In genomic region chr8:127498997-127499719, GRCm38 (mm10) we compare ENCODE assay signal across 10 mouse cellular contexts.
DNase-seq lines count a peak whose midpoint lies in the region; ATAC-seq and TF ChIP-seq lines count a peak whose summit lies in the region.
"Had no signal": no experiment of that assay in that cellular context is flagged by ENCODE, and none has a peak within 500 bp of the region (broad histone marks: within the 10 kb centered on the region; RNA-seq: fewer than 3 reads in every experiment).

No protein-coding gene starts in this region.

- ATAC-seq in hindbrain, embryonic 11.5 days (ENCODE audit: low FRiP score): peak; percentile 58
- no peak for ATAC-seq in inflammation-experienced regulatory T-cells, adult 6 months
- ATAC-seq: Patski had no signal

- intact Hi-C loops in gastrocnemius, adult 2 months (cut with DNase I): no loop called here

- no peaks in the 10 kb centered on the region for H3K36me3 ChIP-seq in hindbrain, embryonic 11.5 days (ENCODE audit: control insufficient read depth, insufficient read depth, low read length)
- H3K36me3 ChIP-seq: lung, embryonic 15.5 days had no signal

- H3K9ac ChIP-seq in hindbrain, embryonic 11.5 days (ENCODE audit: low read depth, low read length): no peak overlapping the region
- H3K9ac ChIP-seq: lung, embryonic 15.5 days had no signal

- H3K4me2 ChIP-seq in hindbrain, embryonic 11.5 days (replicated peaks; ENCODE audit: low read depth, low read length): no peak overlapping the region; the same call in 1 of the 2 replicates

- no peak for DNase-seq in gastrocnemius, adult 2 months
- DNase-seq in gastrocnemius, postnatal 4 days (ENCODE audit: low spot score in 2 of 2): no peak
- peak; percentile 67 for DNase-seq in ZHBTc4 (ENCODE audit: low read depth, low spot score)
- DNase-seq in hindbrain, embryonic 11.5 days (ENCODE audit: low spot score): peak; percentile 58
- peak; percentile 39 for DNase-seq in neural tube, embryonic 10.5 days (ENCODE audit: extremely low spot score, low spot score)
- no peak for DNase-seq in urinary bladder, postnatal 36 days (ENCODE audit: low spot score in 2 of 2)
- DNase-seq in adipocyte (ENCODE audit: low spot score): no peak

- peak overlapping the region; percentile 64 for H3K4me3 ChIP-seq in gastrocnemius, adult 2 months
- no peak overlapping the region for H3K4me3 ChIP-seq in hindbrain, embryonic 11.5 days (ENCODE audit: low read depth, low read length)

- 23% methylated on average over 13 of the region's 13 CpGs for WGBS in hindbrain, embryonic 11.5 days

- H3K4me1 ChIP-seq in hindbrain, embryonic 11.5 days (replicated peaks; ENCODE audit: control insufficient read depth, insufficient read depth, low read length): peaks cover 2% of the 10 kb centered on the region; the same call in 1 of the 2 replicates
- H3K4me1 ChIP-seq: lung, embryonic 15.5 days had no signal

- no peak for TF ChIP-seq CTCF in gastrocnemius, adult 2 months (IDR thresholded peaks at IDR 0.05)

- H3K27ac ChIP-seq in gastrocnemius, adult 2 months: no peak overlapping the region
- peak overlapping the region; percentile 64 for H3K27ac ChIP-seq in hindbrain, embryonic 11.5 days (ENCODE audit: low read depth, low read length)
- H3K27ac ChIP-seq: lung, embryonic 15.5 days had no signal

- no peaks in the 10 kb centered on the region for H3K9me3 ChIP-seq in hindbrain, embryonic 11.5 days (ENCODE audit: control insufficient read depth, low read length)
- H3K9me3 ChIP-seq: lung, embryonic 15.5 days had no signal

- no peaks in the 10 kb centered on the region for H3K27me3 ChIP-seq in hindbrain, embryonic 11.5 days (ENCODE audit: control insufficient read depth, insufficient read depth, low read length)
- H3K27me3 ChIP-seq: lung, embryonic 15.5 days; Patski had no signal

Comparison
In these comparisons a context has a peak if more than half of its experiments do, and no peak if none do; other contexts are left out.
1. DNase-seq: peak in ZHBTc4 (single experiment), hindbrain, embryonic 11.5 days (single experiment) and neural tube, embryonic 10.5 days (single experiment); none in gastrocnemius, adult 2 months (single experiment), gastrocnemius, postnatal 4 days (0 of 2), urinary bladder, postnatal 36 days (0 of 2) and adipocyte (single experiment).